Mouse (Mus musculus) cortical plate, adult 2 months (tissue): ENCODE data around the gene Slc16a7.

Experiments used
- CTCF ChIP-seq: fragments of 200-500 bp; IDR thresholded peaks from 2 replicates; pipeline ENCODE4 v1.5.1; 2011; ENCODE audit warnings: mild to moderate bottlenecking, control low read depth, low read length; ENCODE audit not compliant: insufficient read depth; ENCODE audit errors: extremely low read depth
- POLR2A ChIP-seq: fragments of 200-500 bp; IDR thresholded peaks from 2 replicates; pipeline ENCODE4 v1.6.1; 2011; ENCODE audit warnings: mild to moderate bottlenecking, low read length, control low read depth; ENCODE audit not compliant: insufficient read depth; ENCODE audit errors: extremely low read depth

DNA sequence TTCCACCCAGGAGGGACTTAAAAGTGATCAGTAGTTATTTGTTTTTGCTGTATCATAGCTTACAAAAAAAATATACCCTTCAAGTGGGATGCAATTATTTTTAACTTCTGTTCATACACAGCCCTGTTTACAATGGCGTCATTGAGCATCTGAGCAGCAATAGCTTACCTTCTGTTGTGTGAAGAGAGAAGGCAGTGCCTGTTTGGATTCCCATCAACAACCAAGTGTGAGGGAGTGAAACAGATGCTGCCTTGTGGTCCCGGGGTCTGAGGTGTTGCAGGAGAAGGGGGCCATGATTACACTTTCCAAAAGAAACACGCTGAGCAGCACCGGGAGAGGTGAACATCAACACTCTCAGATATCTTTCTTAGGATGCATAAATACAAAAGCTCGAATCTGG, 201.7 kb downstream of the Slc16a7 start:
- no peak for TF ChIP-seq POLR2A
- TF ChIP-seq CTCF, result no peak
